Mouse (Mus musculus): ENCODE measurements around the gene Smurf2.

Gene Smurf2

DNA sequence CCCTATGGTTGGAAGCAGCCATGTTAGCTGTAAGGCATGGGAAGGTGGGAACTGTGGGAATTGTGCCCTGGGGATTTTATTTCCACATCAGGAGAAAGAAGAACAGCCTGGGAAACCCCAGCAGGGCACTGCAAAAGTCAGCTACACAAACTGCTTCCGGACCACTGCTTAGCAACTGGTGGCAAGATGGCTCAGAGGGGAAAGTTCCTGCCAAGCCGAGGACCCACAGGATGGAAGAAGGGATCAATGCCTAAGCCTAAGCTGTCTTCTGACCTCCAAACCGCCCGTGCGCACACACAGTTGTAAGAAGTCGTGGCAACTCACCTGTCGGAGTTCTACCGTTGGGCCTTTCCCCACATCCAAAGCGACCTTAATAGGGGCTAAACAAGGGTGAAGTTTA, 147.5 kb downstream of the Smurf2 start:
- DNase-seq = no peak

GRCm38 (mm10) chr11:106770195-106770974, 150.1 kb downstream of the Smurf2 start:
- DNase-seq = peak; percentile 31 to 44

Data from cerebellum, postnatal 10 days (tissue).